Mouse (Mus musculus) ES-E14 (cell line): Measurements from ENCODE around the gene Hoxa3. TPM values are rescaled to one million over a fixed set of nuclear protein-coding genes. Genes with fewer than 3 reads are reported as not detected.

Experiments
- DNase-seq: peaks from one replicate; pipeline ENCODE4 v3.0.0-alpha.2; 2013; ENCODE audit warnings: low read depth, low spot score
- H3K27ac ChIP-seq: 2 replicates; pipeline ENCODE4 v1.5.1; 2012; ENCODE audit warnings: low read depth, mild to moderate bottlenecking, low read length, moderate library complexity, mixed read lengths; ENCODE audit not compliant: poor library complexity, insufficient read depth, severe bottlenecking
- H3K36me3 ChIP-seq: 2 replicates; pipeline ENCODE4 v1.6.1; 2012; ENCODE audit warnings: mild to moderate bottlenecking, low read length, moderate library complexity, mixed read lengths; ENCODE audit not compliant: control insufficient read depth, poor library complexity, insufficient read depth, severe bottlenecking
- H3K4me1 ChIP-seq, 2 experiments: fragments of 150-350 bp in 1 of 2; sonication (generic) in 1 of 2; 2 replicates each; pipeline ENCODE4 v1.6.1; 2012; ENCODE audit warnings: low read length in 2 of 2, mild to moderate bottlenecking in 1 of 2, mixed read lengths in 1 of 2; ENCODE audit not compliant: control insufficient read depth in 2 of 2, insufficient read depth in 2 of 2, poor library complexity in 1 of 2
- H3K4me3 ChIP-seq, 2 experiments: fragments of 150-350 bp in 1 of 2; sonication (generic) in 1 of 2; 2 replicates each; pipeline ENCODE4 v1.5.1; 2012; ENCODE audit warnings: low read length in 2 of 2, low read depth in 1 of 2, mild to moderate bottlenecking in 1 of 2, mixed read lengths in 1 of 2; ENCODE audit not compliant: insufficient read depth in 1 of 2, poor library complexity in 1 of 2, severe bottlenecking in 1 of 2
- H3K9ac ChIP-seq: 2 replicates; pipeline ENCODE4 v1.6.1; 2012; ENCODE audit warnings: low read depth, mild to moderate bottlenecking, low read length, mixed read lengths; ENCODE audit not compliant: poor library complexity, insufficient read depth, severe bottlenecking
- H3K9me3 ChIP-seq: fragments of 150-350 bp; sonication (generic); 2 replicates; pipeline ENCODE4 v1.6.1; 2012; ENCODE audit warnings: low read depth, mild to moderate bottlenecking, low read length; ENCODE audit not compliant: control insufficient read depth, insufficient read depth
- CHD2 ChIP-seq: IDR thresholded peaks from 2 replicates; pipeline ENCODE4 v1.6.1; 2014; ENCODE audit warnings: mild to moderate bottlenecking, low read depth, low read length, inconsistent platforms
- HCFC1 ChIP-seq: IDR thresholded peaks from 2 replicates; pipeline ENCODE4 v1.6.1; 2012; ENCODE audit warnings: low read length, inconsistent platforms, borderline replicate concordance; ENCODE audit not compliant: insufficient read depth
- MAFK ChIP-seq: IDR thresholded peaks from 2 replicates; pipeline ENCODE4 v1.6.1; 2014; ENCODE audit warnings: mild to moderate bottlenecking, low read depth, low read length, inconsistent platforms; ENCODE audit not compliant: insufficient read depth
- ZC3H11A ChIP-seq: IDR thresholded peaks from 2 replicates; pipeline ENCODE4 v1.6.1; 2012; ENCODE audit warnings: low read depth, mild to moderate bottlenecking, inconsistent platforms, low read length, borderline replicate concordance
- ZNF384 ChIP-seq: IDR thresholded peaks from 2 replicates; pipeline ENCODE4 v1.6.1; 2012; ENCODE audit warnings: low read depth, low read length, inconsistent platforms
- in situ Hi-C, 2 experiments: fragments of 600-800 bp; cut with MboI; formaldehyde crosslinking; loops; one replicate each; pipeline ENCODE4 v1.15.1; 2025; ENCODE audit warnings: low sequenced_read_pairs in 2 of 2, inconsistent platforms in 1 of 2; ENCODE audit not compliant: unreplicated experiment in 2 of 2
- total RNA-seq: library from RNA; depleted of rRNA; stranded (reverse); fragments of 300-350 nt; gene quantifications from 2 replicates; pipeline ENCODE4 v1.2.3, GENCODE M21; 2012

Gene Hoxa3
- total RNA-seq, 1 experiment = 0.27 TPM

GRCm38 (mm10) chr6:52227470-52228222 is 14.5 kb upstream of the Hoxa3 start:
- Histone ChIP-seq H3K27ac (no peak overlapping the region), H3K9me3 (no peaks in the 10 kb centered on the region), H3K36me3 (no peaks in the 10 kb centered on the region), H3K4me1 (peaks cover 0 to 3% of the 10 kb centered on the region in 2 experiments; a peak in 1 of 4 replicates), H3K9ac (no peak overlapping the region), H3K4me3 (no peak overlapping the region)
- in situ Hi-C loops = loop anchor here (10.0 kb wide), 3 partner anchors 63 to 1053 kb away; partner anchors contain the start of gene Hoxa2 (in 2 of the 2)
- TF ChIP-seq ZNF384 (no peak), CHD2 (no peak), ZC3H11A (no peak), MAFK (no peak), HCFC1 (no peak)
- DNase-seq = no peak

- Histone ChIP-seq H3K9ac (no peak overlapping the region), H3K9me3 (no peaks in the 10 kb centered on the region), H3K36me3 (no peaks in the 10 kb centered on the region), H3K27ac (no peak overlapping the region), H3K4me1 (peaks cover 0 to 7% of the 10 kb centered on the region in 2 experiments; a peak in 1 of 4 replicates), H3K4me3 (no peak overlapping the region)
- TF ChIP-seq ZNF384 (no peak), CHD2 (no peak), MAFK (no peak), HCFC1 (no peak), ZC3H11A (no peak)
- in situ Hi-C loops = loop anchor here (10.0 kb wide), 3 partner anchors 62 to 1052 kb away; partner anchors contain the start of gene Hoxa2 (in 2 of the 2)
- no peak for DNase-seq
Observed at GRCm38 (mm10) chr6:52226569-52227257, 13.6 kb upstream of the Hoxa3 start.

- no peak for TF ChIP-seq HCFC1
- TF ChIP-seq MAFK = no peak
- no peak for TF ChIP-seq ZNF384
- no peak for TF ChIP-seq CHD2
- no peak for TF ChIP-seq ZC3H11A
- peak overlapping the region; percentile 27; a peak in 3 of 4 replicates for H3K4me3 ChIP-seq
- H3K4me1 ChIP-seq = peaks cover 0 to 10% of the 10 kb centered on the region in 2 experiments; a peak in 1 of 4 replicates
- no peaks in the 10 kb centered on the region for H3K36me3 ChIP-seq
- in situ Hi-C loops = loop anchor here (10.0 kb wide), 3 partner anchors 61 to 1051 kb away; partner anchors contain the start of gene Hoxa2 (in 2 of the 2)
- DNase-seq = no peak
- H3K27ac ChIP-seq = no peak overlapping the region
- no peaks in the 10 kb centered on the region for H3K9me3 ChIP-seq
- H3K9ac ChIP-seq = no peak overlapping the region
Observed at GRCm38 (mm10) chr6:52225612-52226568, 12.8 kb upstream of the Hoxa3 start.

GRCm38 (mm10) chr6:52224895-52225611 is 11.9 kb upstream of the Hoxa3 start:
- Histone ChIP-seq H3K9ac (no peak overlapping the region), H3K36me3 (no peaks in the 10 kb centered on the region), H3K9me3 (no peaks in the 10 kb centered on the region), H3K4me3 (peak overlapping the region in 1 of 2 experiments; percentile 27; a peak in 1 of 4 replicates), H3K4me1 (peaks cover 0 to 9% of the 10 kb centered on the region in 2 experiments; a peak in 1 of 4 replicates), H3K27ac (no peak overlapping the region)
- in situ Hi-C loops = loop anchor here (10.0 to 25.0 kb wide), 4 partner anchors 60 to 1050 kb away; partner anchors contain the start of gene Hoxa2 (in 2 of the 2)
- DNase-seq = no peak
- TF ChIP-seq CHD2 (no peak), MAFK (no peak), ZC3H11A (no peak), HCFC1 (no peak), ZNF384 (no peak)
